Mouse (Mus musculus) 3T3-L1 (cell line): ENCODE results near the gene Zfp809.
A peak's percentile ranks its signal among the peaks of the same experiment; 100 is the strongest.
"Not testable (repeated sequence)": the region's sequence is repeated elsewhere in the genome, so short reads cannot be mapped to it uniquely, and the experiment has no call there.

ENCODE experiments used
- DNase-seq: peaks from one replicate; pipeline ENCODE4 v3.0.0-alpha.2; 2015; ENCODE audit warnings: low read depth, low spot score

Zfp809 gene

DNA sequence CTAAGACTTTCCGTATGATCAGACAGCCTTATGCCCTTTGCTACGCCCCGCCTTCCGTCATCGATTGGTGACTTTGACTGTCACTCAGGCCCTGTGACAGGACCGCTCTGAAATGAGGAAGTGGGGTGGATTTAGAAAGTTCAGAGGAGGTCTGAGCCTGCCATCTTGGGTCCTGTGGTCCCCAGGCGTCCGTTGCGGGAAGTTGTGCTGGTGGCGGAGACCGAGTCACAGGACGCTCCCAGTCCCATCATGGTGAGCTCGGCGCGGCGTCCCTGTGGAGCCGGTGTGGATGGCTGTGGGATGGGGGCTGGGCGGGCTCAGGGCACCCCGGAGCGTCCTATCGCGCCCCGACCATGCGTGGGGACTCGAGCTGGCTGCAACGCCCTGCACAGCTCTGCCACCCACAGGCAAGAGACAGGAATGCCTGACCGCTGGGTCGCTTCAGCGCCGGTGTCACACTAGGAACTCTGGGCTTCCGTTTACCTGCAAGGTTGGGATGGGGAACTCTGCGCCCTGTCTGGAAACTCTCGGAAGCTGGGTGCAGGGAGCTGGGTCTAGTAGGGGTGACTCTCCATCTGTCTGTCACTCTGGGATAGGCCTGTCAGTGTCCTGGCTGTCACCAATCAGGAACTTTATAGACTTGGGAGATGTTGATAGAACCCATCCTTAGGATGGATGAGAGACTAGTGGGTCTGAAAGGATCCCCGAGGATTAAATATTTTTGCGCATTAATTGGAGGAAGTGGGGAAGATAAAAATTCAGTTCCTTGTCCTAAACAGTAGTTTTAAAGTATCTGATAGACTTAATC lies at the start of gene Zfp809:
TSS of gene Zfp809 (plus strand) at position 134 of the 808 bp plus-strand sequence.
- peak; percentile 99 for DNase-seq

DNA sequence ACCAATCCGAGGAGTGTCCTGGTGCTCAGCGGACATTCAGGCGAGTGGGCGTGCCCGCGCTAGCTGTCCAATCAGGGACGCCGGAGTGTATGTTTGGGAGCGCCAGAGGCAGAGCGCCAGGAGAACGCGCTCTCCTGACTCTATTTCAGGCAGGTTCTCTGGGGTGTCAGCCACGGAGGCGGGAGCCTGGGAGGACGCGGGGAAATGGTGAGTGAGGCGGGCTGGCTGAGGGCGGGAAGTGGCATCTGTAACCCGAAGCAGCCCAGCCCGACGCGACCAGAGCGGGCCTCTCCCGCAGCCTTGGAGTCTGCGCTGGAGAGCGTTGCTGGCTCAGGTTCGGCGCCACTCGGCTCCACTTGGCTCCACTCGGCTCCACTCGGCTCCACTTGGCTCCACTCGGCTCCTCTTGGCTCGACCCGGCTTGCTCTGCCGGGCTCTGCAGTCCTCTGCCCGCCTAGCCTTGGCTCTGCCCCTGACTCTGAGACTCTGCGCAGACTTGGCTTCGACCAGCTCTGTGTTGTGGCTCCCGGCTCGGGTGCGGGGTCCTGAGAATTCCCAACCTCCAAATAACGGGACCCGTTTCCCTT lies 37.4 kb upstream of the Zfp809 start, which contains the start of gene Zfp872:
TSS of gene Zfp872 (plus strand) at position 66 of the 587 bp plus-strand sequence.
- DNase-seq: no peak

GRCm38 (mm10) chr9:22196412-22196811 lies 29.1 kb upstream of the Zfp809 start:
- no peak for DNase-seq

DNA sequence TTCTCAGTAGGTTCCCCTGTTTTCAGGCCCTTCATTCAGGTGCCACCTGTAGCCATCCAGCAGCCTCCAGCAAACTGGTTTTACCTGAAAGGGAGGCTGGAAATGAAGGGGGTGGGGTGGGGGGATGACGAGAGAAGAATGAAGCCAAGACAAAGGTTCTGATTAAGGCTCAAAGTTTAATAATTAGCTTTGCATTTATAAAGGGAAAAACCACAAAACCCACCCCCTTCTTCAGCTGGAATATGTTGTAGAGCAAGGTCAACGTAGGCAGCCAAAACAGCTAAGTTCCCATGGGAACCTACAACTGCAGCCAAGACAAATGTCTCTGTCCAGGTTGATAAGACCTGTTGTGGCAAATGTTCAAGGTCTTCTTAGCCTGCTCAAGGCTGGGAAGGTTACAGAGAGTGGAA lies 11.7 kb upstream of the Zfp809 start:
- no peak for DNase-seq

DNA sequence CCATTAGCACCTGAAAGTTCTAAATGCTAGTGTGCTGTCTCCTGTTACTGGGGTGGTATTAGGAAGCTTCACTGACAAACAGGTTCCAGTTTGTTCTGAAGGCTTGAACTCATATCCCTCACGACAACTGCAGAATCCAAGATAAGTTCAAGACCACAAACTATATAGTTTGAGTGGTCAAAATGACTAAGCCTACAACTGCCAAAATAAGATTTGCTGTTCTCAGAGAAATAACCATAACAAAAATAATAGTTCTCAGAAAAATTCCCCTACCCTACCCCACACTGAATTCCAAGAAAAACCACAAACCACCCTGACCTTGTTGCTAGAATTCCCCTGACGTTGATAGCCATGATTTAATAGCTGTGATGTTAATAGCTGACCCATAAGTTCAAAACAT lies 11.0 kb upstream of the Zfp809 start:
- peak; percentile 49 for DNase-seq

- DNase-seq: no peak
Observed at GRCm38 (mm10) chr9:22216705-22217104, 8.8 kb upstream of the Zfp809 start.

GRCm38 (mm10) chr9:22217858-22218493 lies 7.5 kb upstream of the Zfp809 start:
- DNase-seq: no peak

DNA sequence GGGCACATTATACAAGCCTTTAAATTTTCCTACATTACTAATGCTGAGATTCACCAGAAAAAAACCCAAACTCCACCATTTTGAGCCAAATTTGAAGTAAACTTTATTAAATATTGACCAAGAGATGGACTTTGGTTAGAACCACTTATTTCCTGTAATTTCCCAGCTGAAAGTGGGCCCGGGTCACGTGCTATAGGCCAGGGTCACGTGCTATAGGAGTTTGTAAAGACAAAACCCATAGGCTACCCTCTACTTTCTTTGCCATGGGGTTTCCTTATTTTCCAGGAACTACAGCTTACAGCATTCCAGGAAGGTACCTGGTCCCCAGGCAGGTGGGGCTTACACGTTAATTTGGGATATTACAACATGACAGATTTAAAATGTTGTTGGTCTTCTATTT lies 1.4 kb upstream of the Zfp809 start:
- DNase-seq: no peak

- peak; percentile 74 for DNase-seq
Observed at GRCm38 (mm10) chr9:22224536-22225503, 694 bp upstream of the Zfp809 start.

DNA sequence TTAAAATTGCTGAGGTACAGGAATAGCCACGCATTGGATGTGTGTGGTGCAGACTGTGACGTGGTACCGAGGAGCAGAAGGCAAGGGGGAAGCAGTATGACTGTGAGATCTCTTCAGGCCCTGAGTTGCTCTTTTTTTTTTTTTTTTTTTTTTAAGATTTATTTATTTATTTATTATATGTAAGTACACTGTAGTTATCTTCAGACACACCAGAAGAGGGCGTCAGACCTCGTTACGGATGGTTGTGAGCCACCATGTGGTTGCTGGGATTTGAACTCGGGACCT lies 817 bp downstream of the Zfp809 start:
- DNase-seq: not testable (repeated sequence)

DNA sequence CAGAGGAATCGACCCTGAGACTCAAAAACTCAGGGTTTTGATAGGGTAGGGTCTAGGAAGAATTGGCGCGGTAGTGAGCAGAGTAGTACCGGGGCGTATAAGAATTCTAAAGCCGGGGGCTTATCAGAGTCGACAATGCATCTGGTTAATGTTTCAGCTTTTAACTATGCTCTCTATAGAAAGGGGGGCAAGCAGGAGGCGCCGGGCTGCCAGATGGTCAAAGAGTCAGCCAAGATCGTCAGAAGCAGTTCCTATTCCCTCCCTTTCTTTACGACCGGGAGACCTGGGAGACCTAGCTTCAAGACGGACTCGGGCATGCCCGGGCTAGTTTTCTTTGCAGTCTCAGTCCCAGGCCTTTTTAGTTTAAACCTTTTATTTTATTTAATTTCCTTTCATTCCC lies 1.3 kb downstream of the Zfp809 start:
- peak; percentile 20 for DNase-seq

DNA sequence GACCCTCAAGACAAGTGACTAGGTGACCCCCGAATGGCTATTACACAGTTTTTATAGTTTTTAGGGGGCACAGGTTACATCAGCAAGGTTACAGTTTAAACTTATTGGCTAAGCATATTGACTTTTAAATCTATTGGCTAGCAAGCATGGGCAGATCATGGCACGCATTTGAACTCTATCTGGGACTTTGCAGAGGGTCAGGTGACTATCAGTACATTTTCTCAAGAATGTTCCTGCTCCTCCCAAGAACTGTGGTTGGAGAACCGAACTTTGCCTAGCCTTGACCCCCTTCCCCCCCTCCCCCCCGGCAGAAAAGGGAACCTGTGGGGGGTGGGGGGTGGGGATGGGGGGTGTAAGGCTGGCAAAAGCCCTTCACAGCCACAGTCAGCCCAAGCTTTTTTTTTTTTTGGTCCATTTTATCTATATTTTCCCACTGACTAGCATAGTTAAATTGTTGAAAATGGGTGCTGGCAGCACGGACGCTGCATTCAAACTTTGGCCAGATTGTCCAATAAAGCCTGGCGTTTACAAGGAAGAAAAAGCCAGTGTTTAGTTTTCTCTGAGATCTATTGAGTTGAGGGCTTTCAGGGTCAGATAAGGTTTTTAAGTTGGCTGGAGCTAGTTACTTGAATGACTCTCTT lies 4.0 kb downstream of the Zfp809 start:
- no peak for DNase-seq

- no peak for DNase-seq
Observed at GRCm38 (mm10) chr9:22230061-22230460, 4.5 kb downstream of the Zfp809 start.

- DNase-seq: peak; percentile 51
Observed at GRCm38 (mm10) chr9:22230556-22230955, 5.0 kb downstream of the Zfp809 start.

GRCm38 (mm10) chr9:22240001-22240400 lies 14.5 kb downstream of the Zfp809 start:
- DNase-seq: no peak

GRCm38 (mm10) chr9:22244242-22244641 lies 18.7 kb downstream of the Zfp809 start:
- DNase-seq: no peak

- DNase-seq: no peak
Observed at GRCm38 (mm10) chr9:22256579-22256978, 31.1 kb downstream of the Zfp809 start.

DNA sequence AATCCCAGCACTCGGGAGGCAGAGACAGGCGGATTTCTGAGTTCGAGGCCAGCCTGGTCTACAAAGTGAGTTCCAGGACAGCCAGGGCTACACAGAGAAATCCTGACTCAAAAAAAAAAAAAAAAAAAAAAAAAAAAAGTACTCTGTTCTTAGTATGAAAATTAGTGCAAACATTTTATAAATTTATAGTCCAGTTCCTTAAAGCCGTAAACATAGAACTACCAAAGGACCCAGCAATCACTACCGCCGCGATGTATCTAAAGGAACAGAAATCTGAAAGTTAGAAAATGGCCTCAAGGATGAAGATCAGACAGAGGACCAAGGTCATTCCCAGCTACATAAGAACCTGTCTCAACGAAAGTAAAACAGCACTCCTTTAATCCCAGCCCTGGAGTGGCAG lies 33.3 kb downstream of the Zfp809 start:
- DNase-seq: no peak

- peak; percentile 96 for DNase-seq
Observed at GRCm38 (mm10) chr9:22259184-22260091, 33.9 kb downstream of the Zfp809 start, which contains the start of gene Zfp599. TSS of gene Zfp599 (minus strand) at chr9:22259895.

- DNase-seq: no peak
Observed at GRCm38 (mm10) chr9:22260092-22260422, 34.5 kb downstream of the Zfp809 start.
